Mouse (Mus musculus) neural tube, embryonic 15.5 days (tissue): ENCODE results near the gene N4bp2. TPM values are rescaled to one million over a fixed set of nuclear protein-coding genes. Genes with fewer than 3 reads are reported as not detected.
"Not testable (repeated sequence)": the region's sequence is repeated elsewhere in the genome, so short reads cannot be mapped to it uniquely, and the experiment has no call there.

Experiments used
- ATAC-seq: fragments of 200-750 bp; cut with Nextera tagmentation; 2 replicates; pipeline ENCODE4 v1.8.0; 2017; ENCODE audit warnings: mild to moderate bottlenecking, moderate TSS enrichment, moderate library complexity; ENCODE audit not compliant: low FRiP score
- H3K27ac ChIP-seq: fragments of 300-500 bp; sonication (generic); replicated peaks from 2 replicates; pipeline ENCODE4 v1.5.1; 2015; ENCODE audit warnings: mild to moderate bottlenecking, inconsistent platforms
- H3K27me3 ChIP-seq: fragments of 300-500 bp; sonication (generic); replicated peaks from 2 replicates; pipeline ENCODE4 v1.6.1; 2015; ENCODE audit warnings: inconsistent platforms
- H3K36me3 ChIP-seq: fragments of 300-500 bp; sonication (generic); 2 replicates; pipeline ENCODE4 v1.6.1; 2015; ENCODE audit warnings: inconsistent platforms
- H3K4me1 ChIP-seq: fragments of 300-500 bp; sonication (generic); 2 replicates; pipeline ENCODE4 v1.6.1; 2015; ENCODE audit warnings: inconsistent platforms
- H3K4me2 ChIP-seq: fragments of 300-500 bp; sonication (generic); 2 replicates; pipeline ENCODE4 v1.6.1; 2015; ENCODE audit warnings: inconsistent platforms, mild to moderate bottlenecking, moderate library complexity
- H3K4me3 ChIP-seq: fragments of 300-500 bp; sonication (generic); replicated peaks from 2 replicates; pipeline ENCODE4 v1.5.1; 2015; ENCODE audit warnings: mild to moderate bottlenecking, inconsistent platforms
- H3K9ac ChIP-seq: fragments of 300-500 bp; sonication (generic); replicated peaks from 2 replicates; pipeline ENCODE4 v1.6.1; 2015; ENCODE audit warnings: mild to moderate bottlenecking, inconsistent platforms
- H3K9me3 ChIP-seq: fragments of 300-500 bp; sonication (generic); replicated peaks from 2 replicates; pipeline ENCODE4 v1.6.1; 2016; ENCODE audit warnings: inconsistent platforms
- whole genome bisulfite sequencing: fragments of 180-500 bp; shearing (Covaris S2); methylation state at CpG from one replicate; pipeline ENCODE4 v1.1.7; 2015; ENCODE audit warnings: mixed read lengths; 5-methylcytosine and 5-hydroxymethylcytosine counted together
- polyA plus RNA-seq: library from polyadenylated mRNA; unstranded; fragments of >200 nt; fragmentation: Nextera tagmentation; extraction: Ambion mirVana; gene quantifications from 2 replicates; pipeline ENCODE4 v1.2.1, GENCODE M21; 2015

Gene N4bp2
- polyA plus RNA-seq, 1 experiment from 2014 or later: 13.7 TPM

GRCm38 (mm10) chr5:65768007-65768406 is 4.7 kb downstream of the N4bp2 start:
- Histone ChIP-seq H3K36me3 (no peaks in the 10 kb centered on the region), H3K4me2 (no peak overlapping the region), H3K9me3 (no peaks in the 10 kb centered on the region), H3K4me1 (peaks cover 8% of the 10 kb centered on the region), H3K27ac (no peak overlapping the region), H3K27me3 (no peaks in the 10 kb centered on the region), H3K9ac (no peak overlapping the region), H3K4me3 (no peak overlapping the region)
- 85% methylated on average over 5 of the region's 5 CpGs for WGBS
- ATAC-seq: no peak

GRCm38 (mm10) chr5:65770065-65770464 is 6.7 kb downstream of the N4bp2 start:
- H3K4me2 ChIP-seq: no peak overlapping the region
- ATAC-seq: no peak
- WGBS: 95% methylated on average over 7 of the region's 7 CpGs
- no peaks in the 10 kb centered on the region for H3K27me3 ChIP-seq
- H3K4me1 ChIP-seq: peaks cover 8% of the 10 kb centered on the region
- H3K27ac ChIP-seq: no peak overlapping the region; the same call in 1 of the 2 replicates
- no peaks in the 10 kb centered on the region for H3K9me3 ChIP-seq
- no peak overlapping the region for H3K9ac ChIP-seq
- H3K4me3 ChIP-seq: no peak overlapping the region
- H3K36me3 ChIP-seq: peaks cover 2% of the 10 kb centered on the region; the same call in 1 of the 2 replicates

GRCm38 (mm10) chr5:65770493-65770892 is 7.2 kb downstream of the N4bp2 start:
- ATAC-seq: no peak
- H3K36me3 ChIP-seq: peaks cover 2% of the 10 kb centered on the region; the same call in 1 of the 2 replicates
- no peak overlapping the region for H3K4me3 ChIP-seq
- H3K4me1 ChIP-seq: peaks cover 6% of the 10 kb centered on the region
- H3K27me3 ChIP-seq: no peaks in the 10 kb centered on the region
- H3K9ac ChIP-seq: no peak overlapping the region
- no peak overlapping the region for H3K27ac ChIP-seq
- 80% methylated on average over 4 of the region's 4 CpGs for WGBS
- H3K4me2 ChIP-seq: no peak overlapping the region
- H3K9me3 ChIP-seq: no peaks in the 10 kb centered on the region

- H3K4me3 ChIP-seq, H3K9me3 ChIP-seq, ATAC-seq, H3K4me1 ChIP-seq, H3K27me3 ChIP-seq, H3K27ac ChIP-seq, H3K4me2 ChIP-seq, H3K9ac ChIP-seq: not testable (repeated sequence)
- peaks cover 21% of the 10 kb centered on the region for H3K36me3 ChIP-seq
- WGBS: 96% methylated on average over 3 of the region's 3 CpGs
Observed at GRCm38 (mm10) chr5:65773957-65774356, 10.6 kb downstream of the N4bp2 start.

- no peaks in the 10 kb centered on the region for H3K4me1 ChIP-seq
- H3K9me3 ChIP-seq: no peaks in the 10 kb centered on the region
- peaks cover 24% of the 10 kb centered on the region for H3K36me3 ChIP-seq
- H3K27me3 ChIP-seq: no peaks in the 10 kb centered on the region
- H3K9ac ChIP-seq: no peak overlapping the region
- WGBS: 89% methylated on average over 4 of the region's 4 CpGs
- ATAC-seq: no peak
- no peak overlapping the region for H3K4me3 ChIP-seq
- H3K27ac ChIP-seq: no peak overlapping the region
- no peak overlapping the region for H3K4me2 ChIP-seq
Observed at GRCm38 (mm10) chr5:65776166-65776565, 12.8 kb downstream of the N4bp2 start.

- no peaks in the 10 kb centered on the region for H3K9me3 ChIP-seq
- no peak overlapping the region for H3K9ac ChIP-seq
- no peaks in the 10 kb centered on the region for H3K4me1 ChIP-seq
- no peak for ATAC-seq
- peaks cover 25% of the 10 kb centered on the region for H3K36me3 ChIP-seq
- no peak overlapping the region for H3K27ac ChIP-seq
- no peak overlapping the region for H3K4me3 ChIP-seq
- no peaks in the 10 kb centered on the region for H3K27me3 ChIP-seq
- H3K4me2 ChIP-seq: no peak overlapping the region
- WGBS: 94% methylated on average over 3 of the region's 3 CpGs
Observed at GRCm38 (mm10) chr5:65776907-65777306, 13.6 kb downstream of the N4bp2 start.

GRCm38 (mm10) chr5:65778986-65779385 is 15.7 kb downstream of the N4bp2 start:
- H3K36me3 ChIP-seq: peaks cover 36% of the 10 kb centered on the region
- H3K4me1 ChIP-seq, H3K27me3 ChIP-seq, H3K9ac ChIP-seq, H3K4me3 ChIP-seq, H3K27ac ChIP-seq, H3K9me3 ChIP-seq, H3K4me2 ChIP-seq, ATAC-seq: not testable (repeated sequence)
- 91% methylated on average over 4 of the region's 4 CpGs for WGBS

- H3K4me1 ChIP-seq: no peaks in the 10 kb centered on the region
- H3K36me3 ChIP-seq: peaks cover 35% of the 10 kb centered on the region
- no peaks in the 10 kb centered on the region for H3K9me3 ChIP-seq
- H3K4me2 ChIP-seq: no peak overlapping the region
- no peaks in the 10 kb centered on the region for H3K27me3 ChIP-seq
- WGBS: 57% methylated on average over 3 of the region's 3 CpGs
- H3K4me3 ChIP-seq: no peak overlapping the region
- H3K27ac ChIP-seq: no peak overlapping the region
- no peak for ATAC-seq
- no peak overlapping the region for H3K9ac ChIP-seq
Observed at GRCm38 (mm10) chr5:65779401-65780063, 16.2 kb downstream of the N4bp2 start.

GRCm38 (mm10) chr5:65781147-65781715 is 17.9 kb downstream of the N4bp2 start:
- Histone ChIP-seq H3K9me3 (no peaks in the 10 kb centered on the region), H3K27me3 (no peaks in the 10 kb centered on the region), H3K4me2 (no peak overlapping the region), H3K9ac (no peak overlapping the region), H3K27ac (no peak overlapping the region), H3K36me3 (peaks cover 34% of the 10 kb centered on the region), H3K4me3 (no peak overlapping the region), H3K4me1 (no peaks in the 10 kb centered on the region)
- no peak for ATAC-seq
- WGBS: 83% methylated on average over 5 of the region's 5 CpGs

- Histone ChIP-seq H3K4me2 (no peak overlapping the region), H3K9me3 (no peaks in the 10 kb centered on the region), H3K27ac (no peak overlapping the region), H3K36me3 (peaks cover 26% of the 10 kb centered on the region), H3K27me3 (no peaks in the 10 kb centered on the region), H3K4me3 (no peak overlapping the region), H3K4me1 (no peaks in the 10 kb centered on the region), H3K9ac (no peak overlapping the region)
- WGBS: 91% methylated on average over 13 of the region's 13 CpGs
- no peak for ATAC-seq
Observed at GRCm38 (mm10) chr5:65781769-65782715, 18.7 kb downstream of the N4bp2 start.

GRCm38 (mm10) chr5:65790604-65791225 is 27.4 kb downstream of the N4bp2 start:
- H3K36me3 ChIP-seq: peaks cover 37% of the 10 kb centered on the region
- WGBS: 83% methylated on average over 16 of the region's 16 CpGs
- H3K4me1 ChIP-seq: no peaks in the 10 kb centered on the region

More at GRCm38 (mm10) chr5:65790604-65791225, 27.4 kb downstream of the N4bp2 start:
- ATAC-seq: no peak
- H3K9ac ChIP-seq: no peak overlapping the region
- no peak overlapping the region for H3K4me2 ChIP-seq
- no peaks in the 10 kb centered on the region for H3K27me3 ChIP-seq
- no peak overlapping the region for H3K4me3 ChIP-seq
- H3K9me3 ChIP-seq: no peaks in the 10 kb centered on the region
- H3K27ac ChIP-seq: no peak overlapping the region
